Mouse (Mus musculus): ENCODE data around the gene H2afj. TPM values are rescaled to one million over a fixed set of nuclear protein-coding genes. Genes with fewer than 3 reads are reported as not detected.

The H2afj gene
- total RNA-seq, 2 experiments from 2014 or later: 56.9 to 66.7 TPM

- no peak for DNase-seq (ENCODE audit: low spot score in 2 of 2)
- intact Hi-C loops (cut with DNase I): no loop called here
Observed at GRCm38 (mm10) chr6:136828681-136829080, 20.6 kb downstream of the H2afj start.

GRCm38 (mm10) chr6:136831712-136832111, 23.7 kb downstream of the H2afj start:
- intact Hi-C loops (cut with DNase I): no loop called here
- no peak for DNase-seq (ENCODE audit: low spot score in 2 of 2)

- intact Hi-C loops (cut with DNase I): no loop called here
- no peak for DNase-seq (ENCODE audit: low spot score in 2 of 2)
Observed at GRCm38 (mm10) chr6:136835352-136835751, 27.3 kb downstream of the H2afj start, which contains the start of gene Smco3. Gene Smco3 (minus strand): TSS chr6:136835452.

GRCm38 (mm10) chr6:136837323-136837722, 29.3 kb downstream of the H2afj start:
- DNase-seq (ENCODE audit: low spot score in 2 of 2): no peak
- intact Hi-C loops (cut with DNase I): no loop called here

GRCm38 (mm10) chr6:136844903-136845302, 36.9 kb downstream of the H2afj start:
- intact Hi-C loops (cut with DNase I): no loop called here
- no peak for DNase-seq (ENCODE audit: low spot score in 2 of 2)

- intact Hi-C loops (cut with DNase I): no loop called here
- no peak for DNase-seq (ENCODE audit: low spot score in 2 of 2)
Observed at GRCm38 (mm10) chr6:136845706-136846480, 37.8 kb downstream of the H2afj start.

GRCm38 (mm10) chr6:136847267-136847666, 39.2 kb downstream of the H2afj start:
- intact Hi-C loops (cut with DNase I): no loop called here
- no peak for DNase-seq (ENCODE audit: low spot score in 2 of 2)

- intact Hi-C loops (cut with DNase I): no loop called here
- DNase-seq (ENCODE audit: low spot score in 2 of 2): peak in 1 of 2 experiments; percentile 28
Observed at GRCm38 (mm10) chr6:136847790-136848189, 39.7 kb downstream of the H2afj start.

GRCm38 (mm10) chr6:136848399-136848798, 40.4 kb downstream of the H2afj start:
- DNase-seq (ENCODE audit: low spot score in 2 of 2): no peak
- intact Hi-C loops (cut with DNase I): no loop called here

GRCm38 (mm10) chr6:136848971-136849370, 40.9 kb downstream of the H2afj start:
- DNase-seq (ENCODE audit: low spot score in 2 of 2): no peak
- intact Hi-C loops (cut with DNase I): no loop called here

GRCm38 (mm10) chr6:136850267-136850666, 42.2 kb downstream of the H2afj start:
- intact Hi-C loops (cut with DNase I): no loop called here
- no peak for DNase-seq (ENCODE audit: low spot score in 2 of 2)

- intact Hi-C loops (cut with DNase I): loop anchor here (1.0 kb wide), 1 partner anchor 16 kb away; no protein-coding TSS in a partner anchor
- DNase-seq (ENCODE audit: low spot score in 2 of 2): no peak
Observed at GRCm38 (mm10) chr6:136852348-136852747, 44.3 kb downstream of the H2afj start.

GRCm38 (mm10) chr6:136852762-136853161, 44.7 kb downstream of the H2afj start:
- intact Hi-C loops (cut with DNase I): loop anchor here (1.0 kb wide), 1 partner anchor 16 kb away; no protein-coding TSS in a partner anchor
- DNase-seq (ENCODE audit: low spot score in 2 of 2): no peak

GRCm38 (mm10) chr6:136854361-136854781, 46.3 kb downstream of the H2afj start:
- no peak for DNase-seq (ENCODE audit: low spot score in 2 of 2)
- intact Hi-C loops (cut with DNase I): no loop called here

- DNase-seq (ENCODE audit: low spot score in 2 of 2): no peak
- intact Hi-C loops (cut with DNase I): no loop called here
Observed at GRCm38 (mm10) chr6:136855183-136855582, 47.1 kb downstream of the H2afj start.

GRCm38 (mm10) chr6:136856071-136856636, 48.1 kb downstream of the H2afj start:
- intact Hi-C loops (cut with DNase I): no loop called here
- no peak for DNase-seq (ENCODE audit: low spot score in 2 of 2)

GRCm38 (mm10) chr6:136857186-136857872, 49.3 kb downstream of the H2afj start, which contains the start of gene Art4:
Gene Art4 (minus strand): TSS chr6:136857733.
- intact Hi-C loops (cut with DNase I): no loop called here

GRCm38 (mm10) chr6:136857873-136858260, 49.8 kb downstream of the H2afj start:
- intact Hi-C loops (cut with DNase I): no loop called here
- no peak for DNase-seq (ENCODE audit: low spot score in 2 of 2)

More at GRCm38 (mm10) chr6:136857186-136857872, 49.3 kb downstream of the H2afj start, which contains the start of gene Art4:
- DNase-seq (ENCODE audit: low spot score in 2 of 2): no peak

- DNase-seq (ENCODE audit: low spot score in 2 of 2): no peak
- intact Hi-C loops (cut with DNase I): no loop called here
Observed at GRCm38 (mm10) chr6:136858420-136858819, 50.4 kb downstream of the H2afj start.
